Mouse (Mus musculus): ENCODE results near the gene Tpm3. TPM values are rescaled to one million over a fixed set of nuclear protein-coding genes. Genes with fewer than 3 reads are reported as not detected.

Tpm3 gene
- polyA plus RNA-seq, 1 experiment from 2014 or later, result 496 TPM

- H3K27me3 ChIP-seq, result no peaks in the 10 kb centered on the region
- no peak overlapping the region for H3K27ac ChIP-seq
- no peak overlapping the region for H3K9ac ChIP-seq
- H3K4me3 ChIP-seq, result no peak overlapping the region
- H3K4me1 ChIP-seq, result no peaks in the 10 kb centered on the region
- H3K9me3 ChIP-seq, result no peaks in the 10 kb centered on the region
- H3K4me2 ChIP-seq, result no peak overlapping the region
- no peaks in the 10 kb centered on the region for H3K36me3 ChIP-seq
- ATAC-seq (ENCODE audit: insufficient number of reproducible peaks, insufficient read depth, low FRiP score, low TSS enrichment, low read depth), result no peak
- WGBS, result 76% methylated on average over 3 of the region's 3 CpGs
Measured at GRCm38 (mm10) chr3:90145461-90145860, 73.0 kb downstream of the Tpm3 start.

GRCm38 (mm10) chr3:90146651-90147050 lies 74.2 kb downstream of the Tpm3 start:
- Histone ChIP-seq H3K9ac (no peak overlapping the region), H3K4me3 (no peak overlapping the region), H3K4me1 (no peaks in the 10 kb centered on the region), H3K27me3 (no peaks in the 10 kb centered on the region), H3K9me3 (no peaks in the 10 kb centered on the region), H3K4me2 (no peak overlapping the region), H3K36me3 (no peaks in the 10 kb centered on the region), H3K27ac (no peak overlapping the region)
- 94% methylated on average over 1 of the region's 1 CpGs for WGBS
- ATAC-seq (ENCODE audit: insufficient number of reproducible peaks, insufficient read depth, low FRiP score, low TSS enrichment, low read depth), result no peak

MicroRNA genes within 50 kb of the gene (microRNA counts, 519-probe panel; counts per million panel counts)
- microRNA mmu-miR-190b, result 3,591 counts per million, percentile 80 among the panel's probes with 10 or more counts

Small RNAs within 50 kb of the gene (microRNA-seq; reads per million reads assigned to microRNA genes)
- 18.7 reads per million, percentile 34 among the genes with 10 or more reads in this experiment for gene Mir190b

Other genes starting within 250 kb of the Tpm3 start
- 2.8 and 3.2 TPM in 2 replicates for gene She, start 241.3 kb upstream of the Tpm3 start, polyA plus RNA-seq (2015; fragmentation: Nextera tagmentation; extraction: Ambion mirVana)
- gene Il6ra, start 159.5 kb upstream of the Tpm3 start, polyA plus RNA-seq (2015; fragmentation: Nextera tagmentation; extraction: Ambion mirVana), result 0.83 and 1.6 TPM in 2 replicates
- gene Atp8b2, start 109.1 kb upstream of the Tpm3 start, polyA plus RNA-seq (2015; fragmentation: Nextera tagmentation; extraction: Ambion mirVana), result 16.8 and 17.8 TPM in 2 replicates
- gene Hax1, start 73.9 kb upstream of the Tpm3 start, polyA plus RNA-seq (2015; fragmentation: Nextera tagmentation; extraction: Ambion mirVana), result 169 and 173 TPM in 2 replicates
- gene 4933434E20Rik, start 21.0 kb upstream of the Tpm3 start, polyA plus RNA-seq (2015; fragmentation: Nextera tagmentation; extraction: Ambion mirVana), result 146 and 149 TPM in 2 replicates
- 231 and 255 TPM in 2 replicates for gene Ubap2l, start 20.0 kb upstream of the Tpm3 start, polyA plus RNA-seq (2015; fragmentation: Nextera tagmentation; extraction: Ambion mirVana)
- gene Nup210l, start 31.5 kb downstream of the Tpm3 start, polyA plus RNA-seq (2015; fragmentation: Nextera tagmentation; extraction: Ambion mirVana), result 0.30 and 0.44 TPM in 2 replicates
- 1,327 and 1,965 TPM in 2 replicates for gene Rps27, start 141.0 kb downstream of the Tpm3 start, polyA plus RNA-seq (2015; fragmentation: Nextera tagmentation; extraction: Ambion mirVana)
- 35.4 and 38.9 TPM in 2 replicates for gene Rab13, start 141.0 kb downstream of the Tpm3 start, polyA plus RNA-seq (2015; fragmentation: Nextera tagmentation; extraction: Ambion mirVana)
- 107 and 113 TPM in 2 replicates for gene Jtb, start 158.9 kb downstream of the Tpm3 start, polyA plus RNA-seq (2015; fragmentation: Nextera tagmentation; extraction: Ambion mirVana)
- 8.9 and 9.1 TPM in 2 replicates for gene Creb3l4, start 170.9 kb downstream of the Tpm3 start, polyA plus RNA-seq (2015; fragmentation: Nextera tagmentation; extraction: Ambion mirVana)
- 86.2 and 92.6 TPM in 2 replicates for gene Slc39a1, start 175.5 kb downstream of the Tpm3 start, polyA plus RNA-seq (2015; fragmentation: Nextera tagmentation; extraction: Ambion mirVana)
- gene Crtc2, start 181.5 kb downstream of the Tpm3 start, polyA plus RNA-seq (2015; fragmentation: Nextera tagmentation; extraction: Ambion mirVana), result 25.9 and 26.9 TPM in 2 replicates
- 4.9 and 5.6 TPM in 2 replicates for gene Dennd4b, start 192.5 kb downstream of the Tpm3 start, polyA plus RNA-seq (2015; fragmentation: Nextera tagmentation; extraction: Ambion mirVana)
- 19.0 and 24.5 TPM in 2 replicates for gene Gatad2b, start 220.5 kb downstream of the Tpm3 start, polyA plus RNA-seq (2015; fragmentation: Nextera tagmentation; extraction: Ambion mirVana)

All from embryonic facial prominence, embryonic 13.5 days (tissue).